Mouse (Mus musculus) liver, adult (tissue): ENCODE measurements around the gene Zbtb11.
"Not testable (repeated sequence)": the region's sequence is repeated elsewhere in the genome, so short reads cannot be mapped to it uniquely, and the experiment has no call there.

ENCODE experiments used
- GATA4 ChIP-seq: IDR thresholded peaks from 2 replicates; pipeline ENCODE4 v1.6.1; 2014; ENCODE audit warnings: mild to moderate bottlenecking, low read length; ENCODE audit not compliant: insufficient replicate concordance

The Zbtb11 gene

GRCm38 (mm10) chr16:56014076-56014475 lies 40.4 kb downstream of the Zbtb11 start:
- TF ChIP-seq GATA4, result no peak

DNA sequence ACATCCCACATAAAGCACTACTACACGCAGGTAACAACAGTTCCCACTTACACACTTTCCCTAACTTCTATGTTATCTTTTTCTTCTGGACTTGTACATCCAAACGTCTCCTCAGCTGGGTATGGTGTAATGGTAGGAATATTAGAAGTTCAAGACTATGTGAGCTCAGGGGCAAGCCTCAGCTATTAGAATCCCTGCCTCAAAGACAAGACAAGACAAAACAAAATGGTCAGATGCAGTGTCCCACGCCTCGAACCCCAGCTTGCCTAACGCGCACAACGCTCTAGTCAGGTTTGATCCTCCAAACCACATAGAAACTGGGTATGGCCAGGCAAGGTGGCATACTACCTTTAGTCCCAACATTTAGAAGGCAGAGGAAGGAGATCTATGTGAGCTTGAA lies 46.0 kb downstream of the Zbtb11 start:
- TF ChIP-seq GATA4, result no peak

DNA sequence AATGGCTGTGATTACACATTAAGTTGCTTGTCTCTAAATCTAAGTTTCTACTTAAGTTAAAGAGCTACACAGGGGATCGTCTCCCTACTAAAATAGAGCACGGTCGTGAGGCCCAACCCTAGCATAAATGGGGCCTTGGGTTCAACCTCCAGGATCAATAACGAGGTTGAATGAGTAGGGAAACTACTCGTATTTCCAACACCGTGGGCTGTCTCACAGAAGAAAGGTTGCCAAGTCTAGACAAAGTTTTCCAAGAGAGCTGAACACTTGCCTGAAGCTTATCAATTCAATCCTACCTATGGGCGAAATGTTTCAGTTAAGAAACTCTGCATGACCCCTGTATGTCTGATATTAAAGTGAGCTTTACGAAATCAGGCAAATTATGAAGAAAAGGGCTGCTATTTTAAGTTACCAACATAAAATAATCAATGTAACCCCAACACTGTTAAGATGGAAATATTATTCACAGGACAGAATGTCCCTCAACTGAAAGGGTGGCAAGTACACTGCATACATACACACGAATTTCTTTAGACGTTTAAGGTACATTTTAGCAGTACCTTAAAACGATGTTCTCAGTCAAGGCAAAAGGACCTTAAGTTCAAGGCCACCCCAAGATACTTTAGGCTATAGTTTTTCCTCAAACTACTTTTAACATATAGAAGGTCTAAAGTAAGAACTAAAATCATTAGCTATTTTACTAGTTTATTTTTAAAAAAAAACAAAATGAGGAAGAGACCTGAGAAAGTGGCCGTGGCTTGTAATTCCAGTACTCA lies 54.4 kb downstream of the Zbtb11 start:
- TF ChIP-seq GATA4, result no peak

DNA sequence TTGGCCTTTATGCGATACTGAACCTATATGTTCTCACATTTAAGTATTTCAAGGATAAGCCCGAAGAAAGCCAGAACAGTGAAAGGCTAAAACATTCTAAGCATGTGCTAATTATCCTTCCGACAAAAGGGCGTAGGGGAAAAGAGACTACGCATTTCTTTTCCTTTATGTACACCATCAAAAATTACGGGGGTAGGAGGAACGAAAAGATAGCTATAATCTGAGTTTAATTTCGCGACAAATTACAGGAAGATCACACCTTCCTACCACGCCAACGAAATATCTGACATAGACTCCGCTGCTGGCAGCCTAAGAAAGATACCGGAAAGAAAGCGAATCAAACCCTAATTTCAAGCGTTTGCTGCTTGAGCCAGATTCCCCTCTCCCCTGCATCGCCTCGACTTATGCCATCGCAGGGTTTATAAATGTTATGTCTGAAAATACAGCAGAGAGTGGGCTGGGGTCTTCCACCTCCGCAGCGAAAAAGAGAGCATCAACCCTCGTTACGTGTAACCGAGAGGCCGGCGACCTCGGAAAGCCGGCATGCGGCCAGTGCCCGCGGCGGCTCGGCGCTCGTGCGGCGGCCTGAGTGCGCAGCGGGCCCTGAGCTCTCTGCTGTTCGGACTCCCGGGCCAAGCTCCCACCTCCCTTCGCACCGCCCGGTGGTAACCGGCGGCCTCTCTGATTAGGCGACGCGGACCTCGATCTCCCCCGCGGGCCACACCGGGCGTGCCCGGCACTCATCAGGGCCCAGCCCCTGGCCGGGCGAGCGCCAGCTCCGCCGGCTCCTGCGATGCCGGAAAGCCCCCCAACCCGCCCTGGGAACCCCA lies 55.3 kb downstream of the Zbtb11 start:
- TF ChIP-seq GATA4, result no peak

DNA sequence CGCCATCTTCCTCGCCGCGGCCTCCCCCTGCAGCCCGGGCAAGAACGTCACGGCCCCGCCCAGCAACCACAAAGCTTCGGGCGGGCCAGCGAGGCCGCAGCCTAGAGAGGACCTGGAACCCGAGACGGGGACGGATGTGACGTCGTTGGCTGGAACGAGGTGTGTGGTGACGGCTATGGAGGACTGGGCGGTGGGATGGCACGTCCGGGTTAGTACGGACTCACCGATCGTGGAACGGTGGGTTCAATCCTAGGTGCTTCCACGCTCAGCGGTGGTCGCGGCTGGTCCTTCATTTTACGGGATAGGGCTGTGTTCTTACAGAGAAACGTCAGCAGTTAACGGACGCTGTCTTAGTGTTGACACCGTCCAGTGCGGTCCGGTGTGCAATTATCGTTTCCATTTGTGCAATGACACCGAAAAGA lies 56.0 kb downstream of the Zbtb11 start, which contains the start of gene Pcnp:
Gene Pcnp (minus strand): TSS at position 79 of the 422 bp plus-strand sequence.
- TF ChIP-seq GATA4, result no peak; the same call in 1 of the 2 replicates

DNA sequence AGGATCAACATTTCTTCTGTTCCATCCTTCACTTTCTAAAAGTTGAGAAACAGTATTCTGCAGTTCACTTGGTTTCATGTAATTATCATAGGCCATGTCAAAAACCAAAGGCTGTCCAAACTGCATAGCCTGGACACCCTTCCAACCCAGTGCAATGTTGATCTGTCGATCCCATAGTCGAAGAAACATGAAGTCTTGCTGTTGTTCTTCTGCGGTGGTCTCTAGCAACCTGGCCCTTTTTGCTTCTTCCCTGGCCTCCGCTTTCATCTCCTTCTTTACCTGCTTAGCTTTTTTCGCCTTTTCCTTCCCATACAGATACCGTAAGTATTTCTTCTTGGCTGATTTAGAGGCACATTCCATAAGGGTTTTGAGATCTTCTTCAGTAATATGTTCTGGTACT lies 60.9 kb downstream of the Zbtb11 start:
- TF ChIP-seq GATA4, result no peak

DNA sequence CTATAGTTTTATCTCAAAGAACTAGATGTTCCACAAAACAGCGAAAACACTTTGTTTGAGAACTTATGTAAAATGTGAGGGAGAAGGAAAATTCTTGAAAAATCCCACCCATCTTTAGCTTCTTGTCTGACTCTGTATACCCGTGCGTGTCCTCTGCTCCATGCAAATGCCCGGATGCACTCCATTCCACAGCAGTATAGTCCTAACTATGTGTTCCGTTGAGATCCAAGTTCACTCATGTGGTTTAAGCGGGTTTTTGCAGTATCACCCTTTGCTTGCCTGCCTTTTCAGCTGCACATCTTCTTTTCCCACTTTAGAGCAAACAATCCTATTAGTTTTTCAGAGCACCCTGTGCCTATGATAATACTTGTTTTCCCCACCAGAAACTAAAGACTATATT lies 62.8 kb downstream of the Zbtb11 start:
- TF ChIP-seq GATA4, result no peak

DNA sequence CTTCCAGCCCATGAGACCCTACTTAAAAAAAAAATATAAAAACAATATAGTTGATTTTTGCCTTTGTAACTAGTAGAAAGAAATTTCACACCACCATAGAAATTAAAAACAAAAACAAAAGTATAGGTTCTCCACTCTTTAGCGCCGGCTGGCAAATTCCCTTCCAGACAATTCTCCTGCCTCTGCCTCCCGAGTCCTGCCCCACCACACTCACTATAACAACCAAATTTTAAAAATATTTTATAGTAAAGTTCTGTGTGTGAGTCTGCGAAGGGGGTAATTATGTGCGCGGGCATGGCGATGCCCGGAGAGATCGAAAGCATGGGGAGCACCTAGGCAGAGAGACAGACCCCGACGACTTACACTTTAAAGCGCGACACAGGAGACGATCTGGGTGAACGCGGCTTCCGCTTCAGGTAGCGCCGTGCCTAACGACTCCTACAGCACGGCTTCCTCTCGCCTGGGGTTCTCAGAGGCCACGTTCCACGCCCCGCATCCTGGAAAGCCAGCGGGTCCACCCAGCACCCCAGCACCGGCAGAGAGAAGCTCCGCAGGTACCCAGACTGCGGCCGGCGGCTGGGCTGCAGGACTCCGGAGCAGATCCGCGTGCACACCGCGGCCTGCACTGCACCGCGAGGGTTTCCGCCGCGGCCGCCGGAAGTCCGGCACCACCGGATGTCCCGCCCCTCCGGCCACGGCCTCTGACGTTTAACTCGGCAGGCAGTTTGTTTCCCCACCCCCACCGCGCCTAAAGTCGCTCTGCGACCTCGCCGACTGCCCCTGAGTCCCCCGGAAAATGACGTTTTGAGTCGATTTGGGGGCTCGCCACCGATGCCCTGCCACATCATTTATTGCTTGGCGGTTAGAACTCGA lies 63.7 kb downstream of the Zbtb11 start, which contains the start of gene Trmt10c:
Gene Trmt10c (minus strand): TSS at position 682 of the 873 bp plus-strand sequence.
- no peak for TF ChIP-seq GATA4

- no peak for TF ChIP-seq GATA4
These were observed 64.4 kb downstream of the Zbtb11 start for GRCm38 (mm10) chr16:56038090-56038489.

GRCm38 (mm10) chr16:56048038-56048437 lies 74.4 kb downstream of the Zbtb11 start, which contains the start of gene Senp7:
TSS of gene Senp7 (plus strand) at chr16:56048338.
- not testable (repeated sequence) for TF ChIP-seq GATA4

DNA sequence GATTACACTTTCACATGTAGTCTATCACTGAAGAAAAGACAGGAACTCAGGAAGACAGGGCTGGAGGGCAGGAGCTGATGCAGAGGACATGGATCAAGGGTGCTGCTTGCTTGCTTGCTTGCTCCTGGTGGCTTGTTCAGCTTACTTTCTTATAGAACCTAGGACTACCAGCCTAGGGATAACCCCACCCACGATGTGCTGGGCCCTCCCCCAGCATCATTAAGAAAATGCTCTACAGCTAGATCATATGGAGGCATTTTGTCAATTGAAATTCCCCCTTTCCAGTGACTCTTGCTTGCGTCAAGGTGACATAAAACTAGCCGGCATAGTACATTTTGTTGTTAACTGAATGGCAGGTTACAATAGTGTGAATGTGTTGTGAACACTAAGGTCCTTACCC lies 82.2 kb downstream of the Zbtb11 start:
- no peak for TF ChIP-seq GATA4

DNA sequence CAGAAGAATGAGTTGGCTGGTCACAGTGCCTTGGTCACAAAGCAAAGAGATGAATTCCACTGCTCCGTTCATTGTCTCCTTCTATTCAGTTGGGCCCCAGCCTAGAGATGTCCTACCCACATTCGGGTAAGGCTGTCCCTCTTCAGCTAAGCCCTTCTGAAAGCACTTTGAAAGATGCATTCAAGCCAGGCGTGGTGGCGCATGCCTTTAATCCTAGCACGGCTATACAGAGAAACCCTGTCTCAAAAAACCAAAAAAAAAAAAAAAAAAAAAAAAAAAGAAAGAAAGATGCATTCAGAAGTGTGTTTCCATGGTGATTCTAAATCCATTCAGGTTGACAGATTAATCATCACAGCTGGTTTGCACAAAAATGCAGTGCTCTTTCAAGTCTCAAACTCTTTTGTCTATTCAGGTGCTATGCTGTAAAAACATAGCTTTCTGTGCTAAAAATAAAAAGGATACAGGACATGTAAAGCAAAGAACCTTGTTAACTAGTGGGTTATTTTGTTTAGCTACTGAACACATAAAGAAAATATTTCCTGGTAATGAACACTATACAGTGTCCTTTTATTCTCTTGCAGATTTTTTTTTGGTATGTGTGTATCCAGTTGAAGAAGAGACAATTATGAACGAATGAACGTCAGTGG lies 83.4 kb downstream of the Zbtb11 start:
- no peak for TF ChIP-seq GATA4

DNA sequence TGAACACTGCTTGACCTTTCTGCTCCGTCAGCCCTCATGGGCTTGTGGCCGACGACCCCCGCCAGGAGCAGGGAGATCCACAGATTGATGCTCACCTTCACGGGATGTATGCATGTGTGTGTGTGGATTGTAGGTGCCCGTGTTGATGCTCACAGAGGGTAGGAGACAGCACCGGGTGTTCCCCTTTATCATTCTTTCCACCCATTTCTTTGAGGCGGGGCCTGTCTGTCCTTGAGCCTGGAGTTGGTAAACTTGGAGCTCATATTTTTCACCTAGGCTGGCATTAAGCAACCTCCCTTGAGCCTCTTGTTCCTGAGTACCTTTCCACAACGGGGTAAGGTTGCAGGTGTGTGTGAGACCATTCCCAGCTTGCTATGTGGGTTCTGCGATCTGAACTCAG lies 84.5 kb downstream of the Zbtb11 start:
- TF ChIP-seq GATA4, result no peak
